Mouse (Mus musculus): Measurements from ENCODE around the gene Rad23b. TPM values are rescaled to one million over a fixed set of nuclear protein-coding genes. Genes with fewer than 3 reads are reported as not detected.
"Not testable (repeated sequence)": the region's sequence is repeated elsewhere in the genome, so short reads cannot be mapped to it uniquely, and the experiment has no call there.

Gene Rad23b
- 53.4 and 78.9 TPM in 2 replicates for polyA plus RNA-seq (2012; ENCODE audit: insufficient read depth, insufficient read length, missing spikeins)

DNA sequence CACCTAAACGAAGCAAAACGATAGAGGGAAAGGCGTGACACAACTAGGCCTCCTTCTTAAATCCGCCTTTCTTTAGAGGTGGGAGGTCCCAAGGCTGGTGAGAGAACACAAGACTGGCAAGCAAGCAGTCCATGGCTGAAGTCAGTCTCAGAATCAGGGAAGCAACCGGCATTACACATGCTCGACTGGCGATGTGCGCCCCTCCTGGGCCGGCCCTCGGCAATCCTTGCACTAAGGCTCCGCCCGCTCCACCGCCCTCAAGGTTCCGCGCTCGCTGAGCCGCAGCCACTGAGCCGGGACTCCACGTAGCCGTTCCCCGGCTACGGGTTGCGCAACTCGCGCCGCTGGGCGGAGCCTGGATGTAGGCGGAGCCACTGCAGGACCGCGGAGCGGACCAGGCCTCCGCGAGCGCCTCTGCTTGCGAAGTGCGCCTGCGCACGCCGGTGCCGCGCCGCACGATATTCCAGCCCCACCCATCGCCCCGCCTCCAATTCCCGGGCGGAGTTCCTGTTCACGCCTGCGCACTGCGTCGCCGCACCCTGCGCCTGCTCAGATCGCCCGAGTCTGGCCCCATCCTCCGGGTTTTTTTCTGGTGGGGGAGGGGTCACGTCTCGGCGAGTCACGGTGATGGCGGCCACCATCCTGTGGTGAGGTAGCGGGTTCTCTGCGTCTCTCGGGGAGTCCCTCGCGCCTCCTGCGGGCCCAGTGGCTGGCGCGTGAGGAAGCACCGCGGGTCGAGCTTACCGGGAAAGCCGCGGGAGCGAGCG is at the start of gene Rad23b:
Gene Rad23b, plus strand, starts transcription at position 592 of the 767 bp plus-strand sequence.
- Histone ChIP-seq H3K4me3 (ENCODE audit: insufficient read depth, low read depth, low read length) (peak within 1 kb of the TSS; percentile 80), H3K4me1 (ENCODE audit: control insufficient read depth, insufficient read depth, insufficient read length, low read length) (0 out of 2 replicates have a peak, but pooled peaks cover 4% of the 10 kb centered on the region), H3K27ac (replicated peaks; ENCODE audit: low read depth, low read length) (peak within 1 kb of the TSS; percentile 78)

DNA sequence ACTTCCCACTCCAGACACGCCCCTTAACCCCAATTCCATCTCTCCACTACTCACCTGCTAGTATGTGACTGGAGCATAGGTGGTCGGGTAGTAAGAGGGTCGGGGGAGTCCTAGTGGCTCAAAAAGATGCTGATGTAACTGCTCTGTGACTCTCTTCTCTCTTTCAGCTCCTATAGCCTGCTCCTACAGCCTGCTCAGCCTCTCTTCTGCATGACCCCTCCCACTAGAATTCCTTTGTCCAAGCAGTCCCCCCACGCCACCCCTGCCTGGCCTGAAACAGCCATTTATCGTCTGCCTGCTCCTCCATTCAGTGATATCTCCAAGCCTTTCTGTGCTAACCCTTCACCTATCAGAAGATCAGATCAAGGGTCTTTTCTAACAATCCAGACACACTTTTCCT is 45.7 kb upstream of the Rad23b start:
- Histone ChIP-seq H3K27ac (replicated peaks; ENCODE audit: low read depth, low read length) (no peak overlapping the region), H3K4me1 (ENCODE audit: control insufficient read depth, insufficient read depth, insufficient read length, low read length) (no peaks in the 10 kb centered on the region), H3K4me3 (ENCODE audit: insufficient read depth, low read depth, low read length) (no peak overlapping the region)

DNA sequence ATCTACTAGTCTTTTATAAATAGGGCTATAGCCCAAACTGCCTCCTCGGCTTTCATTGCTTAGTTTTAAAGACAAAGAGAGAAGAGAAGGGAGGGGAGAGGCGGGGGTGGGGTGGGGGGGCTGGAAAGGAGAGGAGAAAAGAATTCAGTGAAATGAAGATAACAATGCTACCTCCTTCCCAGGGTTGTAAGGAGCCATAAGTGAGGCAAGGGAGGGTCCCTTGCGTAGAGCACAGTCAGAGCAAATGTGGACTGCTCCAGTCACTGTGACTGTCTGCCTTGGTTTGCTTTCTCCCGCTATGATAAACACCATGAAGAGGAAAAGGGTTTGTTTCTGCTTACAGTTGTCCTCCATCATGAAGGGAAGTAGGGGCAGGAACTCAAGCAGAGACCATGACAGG is 43.2 kb upstream of the Rad23b start:
- no peak overlapping the region for H3K4me3 ChIP-seq (ENCODE audit: insufficient read depth, low read depth, low read length)
- H3K4me1 ChIP-seq (ENCODE audit: control insufficient read depth, insufficient read depth, insufficient read length, low read length) = no peaks in the 10 kb centered on the region
- no peak overlapping the region for H3K27ac ChIP-seq (replicated peaks; ENCODE audit: low read depth, low read length)

DNA sequence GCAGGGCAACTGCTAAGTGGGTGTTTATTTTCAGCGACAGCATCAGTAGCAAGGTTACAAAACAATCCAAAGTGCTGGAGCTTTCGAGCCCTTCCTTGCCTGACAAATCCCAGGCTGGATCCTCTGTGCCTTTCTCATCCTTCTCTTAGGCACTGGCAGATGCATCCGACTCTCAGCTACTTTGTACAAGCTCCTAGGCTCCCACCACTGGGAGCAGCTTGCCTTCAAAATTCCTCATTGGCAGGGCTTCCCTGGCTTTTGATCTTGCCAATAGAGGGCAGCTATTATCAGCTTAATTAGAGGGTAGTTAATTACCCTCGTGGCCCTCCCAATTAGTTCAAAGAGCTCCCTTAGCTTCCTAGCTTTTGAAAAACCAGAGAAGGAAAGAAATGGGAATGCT is 33.1 kb upstream of the Rad23b start:
- Histone ChIP-seq H3K4me3 (ENCODE audit: insufficient read depth, low read depth, low read length) (no peak overlapping the region), H3K4me1 (ENCODE audit: control insufficient read depth, insufficient read depth, insufficient read length, low read length) (no peaks in the 10 kb centered on the region), H3K27ac (replicated peaks; ENCODE audit: low read depth, low read length) (no peak overlapping the region)

DNA sequence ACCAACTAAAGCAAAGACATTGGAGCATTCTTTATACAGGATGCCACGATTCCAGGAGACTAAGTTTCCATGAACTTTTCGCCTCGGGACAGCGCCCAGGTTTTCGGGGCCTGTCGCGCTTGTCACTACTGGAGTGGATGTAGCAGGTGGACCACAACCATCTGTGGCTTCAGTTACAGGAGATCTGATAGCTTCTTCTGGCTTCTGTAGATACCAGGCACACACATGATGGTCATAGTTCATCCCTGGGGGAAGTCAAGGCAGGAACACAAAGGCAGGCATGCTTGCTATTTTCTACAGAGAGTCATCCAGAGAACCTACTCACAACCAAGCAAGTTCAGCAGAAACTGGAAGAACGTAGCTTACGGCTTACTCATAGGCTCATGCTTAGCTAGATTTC is 31.5 kb upstream of the Rad23b start:
- H3K27ac ChIP-seq (replicated peaks; ENCODE audit: low read depth, low read length); H3K4me3 ChIP-seq (ENCODE audit: insufficient read depth, low read depth, low read length); H3K4me1 ChIP-seq (ENCODE audit: control insufficient read depth, insufficient read depth, insufficient read length, low read length): not testable (repeated sequence)

DNA sequence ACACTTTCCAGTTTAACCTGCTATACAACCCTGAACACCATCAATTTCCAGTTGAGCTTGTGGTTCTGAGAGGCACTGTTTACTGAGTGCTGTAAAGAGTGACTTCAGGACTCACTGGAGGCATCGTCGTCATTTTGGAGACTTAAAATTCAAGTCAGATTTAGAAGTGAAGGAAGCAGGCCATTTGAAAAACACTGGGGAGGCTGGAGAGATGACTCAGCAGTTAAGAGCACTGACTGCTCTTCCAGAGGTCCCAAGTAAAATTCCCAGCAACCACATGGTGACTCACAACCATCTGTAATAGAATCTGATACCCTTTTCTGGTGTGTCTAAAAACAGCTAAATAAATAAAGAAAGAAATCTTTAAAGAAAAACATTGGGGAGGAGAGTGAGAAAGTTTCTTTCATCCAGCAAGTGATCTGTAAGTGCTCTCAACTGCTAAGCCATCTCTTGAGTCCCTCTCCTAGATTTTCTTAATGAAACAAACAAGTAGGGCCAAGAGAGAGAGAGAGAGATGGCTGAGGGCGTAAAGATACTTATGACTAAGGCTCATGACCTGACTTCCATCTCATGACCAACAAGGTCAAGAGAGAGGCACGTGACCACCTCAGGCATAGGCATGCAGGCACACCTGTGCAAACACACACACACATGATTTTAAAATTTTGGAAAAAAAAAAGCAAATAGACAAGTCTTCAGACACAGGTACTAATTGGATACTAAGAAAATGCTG is 23.9 kb upstream of the Rad23b start:
- Histone ChIP-seq H3K4me1 (ENCODE audit: control insufficient read depth, insufficient read depth, insufficient read length, low read length) (peaks cover 2% of the 10 kb centered on the region; the same call in 1 of the 2 replicates), H3K4me3 (ENCODE audit: insufficient read depth, low read depth, low read length) (no peak overlapping the region), H3K27ac (replicated peaks; ENCODE audit: low read depth, low read length) (no peak overlapping the region)

DNA sequence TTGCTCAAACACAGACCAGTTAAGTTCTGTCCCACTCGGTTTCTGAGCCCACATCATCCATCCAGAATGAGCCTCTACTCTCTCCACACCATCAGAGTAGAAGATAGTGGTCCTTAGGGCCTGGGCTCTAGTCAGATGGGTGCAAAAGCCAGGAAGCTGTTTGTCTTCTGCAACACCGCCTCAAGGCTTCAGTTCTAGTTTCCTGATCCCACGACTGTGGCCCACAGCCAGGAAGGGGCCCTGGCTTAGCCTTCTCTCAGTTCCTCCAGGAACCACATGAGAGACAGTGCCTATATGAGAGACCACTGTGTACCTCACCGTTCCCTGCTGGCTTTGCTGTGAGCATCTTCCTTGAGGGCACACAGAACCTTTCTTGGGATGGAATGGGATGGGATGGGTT is 22.3 kb upstream of the Rad23b start:
- Histone ChIP-seq H3K4me3 (ENCODE audit: insufficient read depth, low read depth, low read length) (no peak overlapping the region), H3K27ac (replicated peaks; ENCODE audit: low read depth, low read length) (no peak overlapping the region)

DNA sequence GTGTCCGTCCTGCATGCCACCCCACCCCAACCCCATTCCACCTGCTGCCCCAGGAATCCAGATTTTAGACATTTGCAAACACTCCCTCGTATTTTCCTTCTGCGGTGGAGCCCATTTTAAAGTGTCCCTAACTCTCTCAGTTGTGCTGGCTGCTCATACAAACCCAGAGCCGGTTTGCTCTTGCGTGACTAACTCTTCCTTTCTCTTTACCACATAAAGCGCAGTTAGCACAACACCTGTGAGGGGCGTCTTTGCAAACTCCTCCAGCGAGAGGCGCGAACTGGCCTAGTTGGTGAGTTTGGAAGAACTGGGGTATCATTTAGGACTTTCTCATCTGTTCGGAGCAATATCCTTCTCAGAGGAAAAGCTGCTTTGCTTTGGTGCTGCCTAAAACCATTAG is 21.4 kb upstream of the Rad23b start:
- no peak overlapping the region for H3K4me3 ChIP-seq (ENCODE audit: insufficient read depth, low read depth, low read length)
- no peak overlapping the region for H3K27ac ChIP-seq (replicated peaks; ENCODE audit: low read depth, low read length)

More for the DNA sequence above, 22.3 kb upstream of the Rad23b start:
- H3K4me1 ChIP-seq (ENCODE audit: control insufficient read depth, insufficient read depth, insufficient read length, low read length) = peaks cover 2% of the 10 kb centered on the region; the same call in 1 of the 2 replicates

DNA sequence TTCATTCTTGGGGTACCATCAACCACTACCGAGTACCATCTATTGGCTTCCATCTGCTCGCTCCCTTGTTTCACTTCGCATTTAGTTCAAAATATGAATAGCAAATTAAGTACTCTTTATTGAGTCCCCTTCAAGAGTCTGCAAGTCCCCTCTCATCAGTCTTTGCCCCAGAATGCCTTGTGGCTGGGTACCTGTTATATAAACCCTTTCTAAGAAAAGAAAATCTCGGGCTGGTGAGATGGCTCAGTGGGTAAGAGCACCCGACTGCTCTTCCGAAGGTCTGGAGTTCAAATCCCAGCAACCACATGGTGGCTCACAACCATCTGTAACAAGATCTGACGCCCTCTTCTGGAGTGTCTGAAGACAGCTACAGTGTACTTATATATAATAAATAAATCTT is 20.9 kb upstream of the Rad23b start:
- not testable (repeated sequence) for H3K4me3 ChIP-seq (ENCODE audit: insufficient read depth, low read depth, low read length); H3K27ac ChIP-seq (replicated peaks; ENCODE audit: low read depth, low read length)

More for the DNA sequence above, 21.4 kb upstream of the Rad23b start:
- H3K4me1 ChIP-seq (ENCODE audit: control insufficient read depth, insufficient read depth, insufficient read length, low read length) = peaks cover 2% of the 10 kb centered on the region; the same call in 1 of the 2 replicates

DNA sequence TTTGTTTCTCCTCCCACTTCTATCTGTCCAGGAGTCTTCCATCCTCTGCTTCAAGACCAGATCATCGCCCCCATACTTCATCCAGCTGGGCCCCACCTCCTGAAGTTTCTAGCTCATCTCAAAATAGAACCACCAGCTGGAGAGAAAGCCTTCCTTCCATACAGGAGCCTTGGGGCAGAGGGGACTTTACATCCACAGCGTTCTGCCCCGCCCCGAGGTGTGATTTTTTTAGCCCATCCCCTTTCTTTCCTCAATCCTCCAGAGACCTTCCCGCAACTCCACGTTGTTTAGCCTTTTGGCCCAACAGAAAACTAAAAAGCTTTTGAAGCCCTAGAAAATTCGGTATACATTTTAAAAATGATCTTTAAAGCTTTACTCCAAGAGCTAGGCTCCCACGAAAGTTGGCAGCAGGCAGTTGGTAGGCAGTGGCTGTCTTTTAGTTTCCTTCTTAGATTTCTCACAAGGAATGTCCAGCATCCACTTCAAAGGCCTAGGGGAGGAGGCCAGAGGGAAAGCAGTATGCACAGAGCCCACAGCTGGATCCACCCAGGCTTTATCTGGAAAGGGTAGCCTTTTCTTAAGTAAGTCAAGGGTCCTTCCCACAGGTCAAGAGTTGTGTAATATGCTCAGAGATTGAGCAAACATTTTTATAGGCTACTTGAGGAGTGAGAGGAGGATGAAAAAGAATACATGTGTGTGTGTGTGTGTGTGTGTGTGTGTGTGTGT is 20.1 kb upstream of the Rad23b start:
- no peak overlapping the region for H3K27ac ChIP-seq (replicated peaks; ENCODE audit: low read depth, low read length)
- H3K4me3 ChIP-seq (ENCODE audit: insufficient read depth, low read depth, low read length) = no peak overlapping the region
- peaks cover 2% of the 10 kb centered on the region; the same call in 1 of the 2 replicates for H3K4me1 ChIP-seq (ENCODE audit: control insufficient read depth, insufficient read depth, insufficient read length, low read length)

More for the DNA sequence above, 20.9 kb upstream of the Rad23b start:
- not testable (repeated sequence) for H3K4me1 ChIP-seq (ENCODE audit: control insufficient read depth, insufficient read depth, insufficient read length, low read length)

DNA sequence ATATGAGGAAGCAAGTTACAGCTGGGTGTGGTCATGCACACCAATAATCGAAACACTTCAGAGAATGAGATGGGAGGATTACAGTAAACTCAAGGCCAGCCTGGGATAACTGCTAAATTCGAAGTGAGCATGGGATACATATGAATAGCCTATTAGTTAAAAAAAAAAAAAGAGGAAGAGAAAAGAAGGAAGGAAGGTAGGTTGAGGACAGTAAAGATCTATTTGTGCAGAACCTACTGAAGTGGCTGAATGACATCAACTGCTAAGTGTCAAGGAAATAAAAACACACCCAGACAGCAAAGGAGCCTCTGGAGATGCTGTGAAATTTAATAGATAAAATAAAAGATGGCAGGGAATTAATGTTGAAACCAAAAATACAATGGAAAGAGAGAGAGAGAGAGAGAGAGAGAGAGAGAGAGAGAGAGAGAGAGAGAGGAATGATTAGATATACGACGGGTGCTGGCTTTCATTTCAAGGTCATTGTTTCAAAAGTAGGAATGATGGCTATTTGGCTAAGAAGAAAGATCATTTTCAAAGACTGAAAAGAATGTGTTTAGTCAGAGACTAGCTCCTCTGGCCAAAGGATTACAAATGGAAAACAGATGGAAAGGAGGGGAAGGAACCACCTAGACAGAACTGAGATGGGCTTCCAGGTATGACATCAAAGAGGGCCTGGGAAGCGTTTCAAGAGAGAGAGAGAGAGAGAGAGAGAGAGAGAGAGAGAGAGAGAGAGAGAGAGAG is 14.6 kb upstream of the Rad23b start:
- Histone ChIP-seq H3K27ac (replicated peaks; ENCODE audit: low read depth, low read length) (no peak overlapping the region), H3K4me1 (ENCODE audit: control insufficient read depth, insufficient read depth, insufficient read length, low read length) (no peaks in the 10 kb centered on the region), H3K4me3 (ENCODE audit: insufficient read depth, low read depth, low read length) (no peak overlapping the region)

DNA sequence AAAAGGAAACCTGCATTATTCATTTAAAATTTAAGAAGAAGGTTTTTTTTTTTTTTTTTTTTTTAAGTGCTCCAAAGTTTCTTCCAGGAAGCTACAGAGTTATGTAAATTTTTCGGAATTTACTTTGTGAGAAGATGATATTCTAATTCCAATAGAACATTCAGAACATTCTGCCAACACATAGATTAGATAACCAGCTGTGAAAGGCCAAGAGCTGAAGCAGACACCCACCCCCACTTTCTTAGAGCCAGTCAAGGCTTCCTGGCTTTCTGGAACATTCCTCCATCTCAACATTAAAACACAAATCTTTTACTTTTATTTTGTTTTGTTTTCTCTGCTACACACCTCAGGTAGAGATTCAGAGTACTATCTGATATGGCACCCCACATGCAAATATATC is 10.9 kb upstream of the Rad23b start:
- no peak overlapping the region for H3K27ac ChIP-seq (replicated peaks; ENCODE audit: low read depth, low read length)
- no peaks in the 10 kb centered on the region for H3K4me1 ChIP-seq (ENCODE audit: control insufficient read depth, insufficient read depth, insufficient read length, low read length)
- H3K4me3 ChIP-seq (ENCODE audit: insufficient read depth, low read depth, low read length) = no peak overlapping the region

DNA sequence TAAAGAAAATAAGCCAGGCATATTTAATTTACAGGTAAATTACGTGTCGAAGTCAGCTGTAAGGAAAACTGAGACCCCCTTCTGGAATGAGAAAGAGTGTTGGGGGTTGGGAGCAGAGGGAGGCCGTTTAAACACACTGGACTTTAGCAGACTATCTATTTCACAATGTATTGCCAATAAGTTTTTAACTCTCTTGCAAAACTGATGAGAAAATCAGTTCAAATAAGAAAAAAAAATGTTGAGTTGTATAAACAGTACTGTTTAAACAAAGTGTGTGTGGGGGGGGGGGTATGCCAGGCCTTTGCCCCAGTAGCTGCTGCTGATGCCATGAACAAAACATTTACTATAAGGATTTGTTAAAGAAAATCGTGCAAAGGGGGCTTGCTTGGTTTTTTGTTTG is 10.5 kb upstream of the Rad23b start:
- H3K4me3 ChIP-seq (ENCODE audit: insufficient read depth, low read depth, low read length) = no peak overlapping the region
- no peaks in the 10 kb centered on the region for H3K4me1 ChIP-seq (ENCODE audit: control insufficient read depth, insufficient read depth, insufficient read length, low read length)
- no peak overlapping the region for H3K27ac ChIP-seq (replicated peaks; ENCODE audit: low read depth, low read length)

DNA sequence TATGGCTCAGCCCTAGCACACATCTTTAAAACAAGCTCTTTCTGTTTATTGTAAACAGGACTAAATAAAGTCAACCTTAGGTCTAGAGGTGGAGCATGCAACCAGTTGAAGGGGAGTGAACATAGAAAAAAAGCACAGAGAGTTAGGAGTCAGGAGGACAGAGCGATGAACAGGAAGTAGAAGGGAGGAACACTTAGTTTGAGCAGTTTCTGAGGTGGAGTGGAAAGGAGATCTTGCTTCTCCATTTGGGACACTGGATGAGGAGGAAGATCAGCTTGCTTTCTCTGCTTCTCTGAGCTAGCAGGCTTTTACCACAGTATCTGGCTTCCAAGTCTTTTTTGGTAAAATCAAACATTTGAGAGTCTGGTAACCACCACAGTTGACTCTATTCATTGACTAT is 8.0 kb upstream of the Rad23b start:
- H3K27ac ChIP-seq (replicated peaks; ENCODE audit: low read depth, low read length) = no peak overlapping the region
- no peak overlapping the region for H3K4me3 ChIP-seq (ENCODE audit: insufficient read depth, low read depth, low read length)
- H3K4me1 ChIP-seq (ENCODE audit: control insufficient read depth, insufficient read depth, insufficient read length, low read length) = no peaks in the 10 kb centered on the region

DNA sequence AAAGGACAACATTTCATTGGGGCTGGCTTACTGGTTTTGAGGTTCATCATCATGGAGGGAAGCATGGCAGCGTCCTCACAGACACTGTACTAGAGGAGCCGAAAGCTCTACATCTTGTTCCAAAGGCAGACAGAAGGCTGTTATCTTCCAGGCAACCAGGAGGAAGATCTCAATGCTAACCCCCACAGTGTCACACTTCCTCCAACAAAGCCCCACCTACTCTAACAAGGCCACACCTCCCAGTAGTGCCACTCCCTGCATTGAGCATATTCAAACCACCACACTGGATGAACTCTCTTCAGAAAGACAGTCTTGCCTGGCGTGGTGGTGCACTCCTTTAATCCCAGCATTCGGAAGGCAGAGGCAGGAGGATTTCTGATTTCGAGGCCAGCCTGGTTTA is 7.2 kb upstream of the Rad23b start:
- H3K4me1 ChIP-seq (ENCODE audit: control insufficient read depth, insufficient read depth, insufficient read length, low read length) = no peaks in the 10 kb centered on the region
- no peak overlapping the region for H3K27ac ChIP-seq (replicated peaks; ENCODE audit: low read depth, low read length)
- H3K4me3 ChIP-seq (ENCODE audit: insufficient read depth, low read depth, low read length) = no peak overlapping the region
